Mouse (Mus musculus): ENCODE data around the gene Psmb4. TPM values are rescaled to one million over a fixed set of nuclear protein-coding genes. Genes with fewer than 3 reads are reported as not detected.
A peak's percentile ranks its signal among the peaks of the same experiment; 100 is the strongest.
"Not testable (repeated sequence)": the region's sequence is repeated elsewhere in the genome, so short reads cannot be mapped to it uniquely, and the experiment has no call there.

Gene Psmb4
- total RNA-seq (2021), result 100 to 1,000 TPM; 189 to 190 TPM
- long read RNA-seq, experiment 1, transcript Psmb4-201 (7 exons, 1,183 nt), result major isoform, 89 of 97 reads
- long read RNA-seq, experiment 1, partial matches to known transcripts, result 6 of 97 reads
- long read RNA-seq, experiment 1, other reads (novel, unspliced or antisense), result 2 of 97 reads
- long read RNA-seq, experiment 2, transcript Psmb4-201 (7 exons, 1,183 nt), result major isoform, 115 of 126 reads
- long read RNA-seq, experiment 2, partial matches to known transcripts, result 8 of 126 reads
- long read RNA-seq, experiment 2, other reads (novel, unspliced or antisense), result 0 of 126 reads

GRCm38 (mm10) chr3:94886316-94887224 is at the start of gene Psmb4:
Gene Psmb4, minus strand, starts transcription at chr3:94886961.
- intact Hi-C loops (cut with DNase I), result loop anchor here (10.0 kb wide), 1 partner anchor 108 kb away; no protein-coding TSS in a partner anchor

GRCm38 (mm10) chr3:94936147-94936546 is 49.4 kb upstream of the Psmb4 start:
- intact Hi-C loops (cut with DNase I); DNase-seq: not testable (repeated sequence)

More at GRCm38 (mm10) chr3:94886316-94887224, at the start of gene Psmb4:
- peak; percentile 78 to 79 for DNase-seq

GRCm38 (mm10) chr3:94935332-94935731 is 48.6 kb upstream of the Psmb4 start:
- peak in 1 of 2 experiments; percentile 68 for DNase-seq
- intact Hi-C loops (cut with DNase I), result not testable (repeated sequence)

GRCm38 (mm10) chr3:94934564-94934963 is 47.8 kb upstream of the Psmb4 start:
- intact Hi-C loops (cut with DNase I); DNase-seq: not testable (repeated sequence)

- DNase-seq; intact Hi-C loops (cut with DNase I): not testable (repeated sequence)
These were observed 46.8 kb upstream of the Psmb4 start for GRCm38 (mm10) chr3:94933604-94934003.

GRCm38 (mm10) chr3:94932809-94933564 is 46.2 kb upstream of the Psmb4 start, which contains the start of gene Selenbp1:
Gene Selenbp1, plus strand, starts transcription at chr3:94933056.
- intact Hi-C loops (cut with DNase I), result no loop called here
- peak; percentile 65 to 86 for DNase-seq

- DNase-seq; intact Hi-C loops (cut with DNase I): not testable (repeated sequence)
These were observed 45.5 kb upstream of the Psmb4 start for GRCm38 (mm10) chr3:94932279-94932678.

GRCm38 (mm10) chr3:94931427-94932082 is 44.8 kb upstream of the Psmb4 start:
- intact Hi-C loops (cut with DNase I); DNase-seq: not testable (repeated sequence)

GRCm38 (mm10) chr3:94930386-94931266 is 43.9 kb upstream of the Psmb4 start:
- intact Hi-C loops (cut with DNase I); DNase-seq: not testable (repeated sequence)

- DNase-seq; intact Hi-C loops (cut with DNase I): not testable (repeated sequence)
These were observed 42.2 kb upstream of the Psmb4 start for GRCm38 (mm10) chr3:94928979-94929378.

- DNase-seq; intact Hi-C loops (cut with DNase I): not testable (repeated sequence)
These were observed 39.6 kb upstream of the Psmb4 start for GRCm38 (mm10) chr3:94926301-94926736.

GRCm38 (mm10) chr3:94924688-94925087 is 37.9 kb upstream of the Psmb4 start:
- no peak for DNase-seq
- intact Hi-C loops (cut with DNase I), result no loop called here

- intact Hi-C loops (cut with DNase I), result no loop called here
These were observed 35.6 kb upstream of the Psmb4 start for GRCm38 (mm10) chr3:94922333-94922732.

GRCm38 (mm10) chr3:94921104-94921503 is 34.3 kb upstream of the Psmb4 start:
- intact Hi-C loops (cut with DNase I), result no loop called here
- no peak for DNase-seq

More at GRCm38 (mm10) chr3:94922333-94922732, 35.6 kb upstream of the Psmb4 start:
- DNase-seq, result no peak

- intact Hi-C loops (cut with DNase I), result no loop called here
- no peak for DNase-seq
These were observed 32.1 kb upstream of the Psmb4 start for GRCm38 (mm10) chr3:94918845-94919244.

- intact Hi-C loops (cut with DNase I), result no loop called here
- no peak for DNase-seq
These were observed 31.1 kb upstream of the Psmb4 start for GRCm38 (mm10) chr3:94917816-94918361.

GRCm38 (mm10) chr3:94915903-94916741 is 29.4 kb upstream of the Psmb4 start:
- intact Hi-C loops (cut with DNase I), result no loop called here

More at GRCm38 (mm10) chr3:94915903-94916741, 29.4 kb upstream of the Psmb4 start:
- DNase-seq, result no peak

Data from gastrocnemius, postnatal 36 days (tissue).